Mouse (Mus musculus) cerebellum, postnatal 25 days (tissue): ENCODE measurements around the gene Sp7.

Experiments used
- DNase-seq, 2 experiments: peaks; one replicate each; pipeline ENCODE4 v3.0.0; 2021; ENCODE audit warnings: mixed read lengths in 2 of 2

Sp7 gene

GRCm38 (mm10) chr15:102386640-102387039 is 19.7 kb upstream of the Sp7 start:
- peak in 1 of 2 experiments; percentile 22 for DNase-seq

GRCm38 (mm10) chr15:102383671-102384070 is 16.7 kb upstream of the Sp7 start:
- DNase-seq, result no peak

DNA sequence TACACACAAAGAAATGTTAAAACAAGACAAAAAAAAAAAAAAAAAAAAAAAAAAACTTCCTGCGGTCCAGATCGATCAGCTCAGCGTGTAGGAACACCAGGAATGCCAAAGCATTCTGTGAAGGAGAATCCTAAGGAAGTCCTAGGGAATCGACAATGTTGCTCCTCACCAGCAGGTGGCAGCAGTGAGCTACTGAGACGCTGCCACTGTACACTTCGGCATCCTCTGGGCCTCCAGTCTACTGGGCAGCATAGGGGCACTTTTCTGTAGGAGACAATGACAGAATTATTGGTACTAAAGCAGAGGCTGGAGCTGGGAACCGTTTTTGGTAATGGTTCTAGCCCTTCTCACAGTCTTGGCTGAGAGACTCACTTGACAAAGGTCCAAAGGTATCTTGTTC is 14.6 kb upstream of the Sp7 start:
- DNase-seq, result peak; percentile 87 to 92

DNA sequence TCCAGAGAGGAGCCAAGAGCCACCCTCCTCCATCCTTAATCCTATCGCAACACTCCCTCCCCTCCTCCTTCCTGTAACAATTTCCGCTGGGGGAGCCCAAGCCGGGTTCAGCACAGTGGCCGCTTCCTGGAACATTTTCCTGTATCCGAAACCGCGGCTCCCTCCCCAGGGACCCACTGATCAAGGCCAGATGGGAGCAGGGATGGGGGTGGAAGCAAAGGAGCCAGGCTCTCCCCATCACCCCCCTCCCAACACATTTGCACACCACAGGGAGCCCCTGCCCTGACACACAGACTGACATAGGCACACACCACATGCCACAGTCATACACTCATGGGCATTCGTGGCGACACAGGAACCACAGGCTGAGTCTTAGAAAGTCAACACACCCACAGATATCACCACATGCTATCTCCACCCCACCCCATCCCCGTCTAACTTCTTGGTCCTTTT is 10.9 kb upstream of the Sp7 start:
- peak; percentile 16 to 21 for DNase-seq

- peak; percentile 41 to 69 for DNase-seq
These were observed 10.2 kb upstream of the Sp7 start for GRCm38 (mm10) chr15:102377163-102377543.

- peak; percentile 34 to 60 for DNase-seq
These were observed 9.6 kb upstream of the Sp7 start for GRCm38 (mm10) chr15:102376453-102377162.

DNA sequence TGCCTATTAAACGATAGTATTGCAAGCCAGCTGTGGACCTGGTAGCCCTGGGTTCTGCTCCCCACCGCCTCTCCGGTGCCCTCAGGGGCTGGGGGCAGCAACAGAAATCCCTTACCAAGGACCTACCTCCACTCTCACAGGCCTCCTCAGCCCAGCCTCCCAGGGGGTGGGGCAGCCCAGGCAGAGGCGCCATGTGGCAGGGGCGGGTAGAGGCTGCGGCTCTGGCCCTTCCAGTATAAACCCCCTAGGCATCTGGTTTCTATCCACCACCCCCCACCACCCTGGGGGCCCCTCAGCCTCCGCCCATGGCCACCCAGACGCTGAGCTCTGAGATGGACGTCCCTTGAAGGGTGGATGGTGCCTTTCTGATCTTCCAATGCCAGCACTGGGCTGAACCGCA is 3.7 kb upstream of the Sp7 start:
- no peak for DNase-seq

- no peak for DNase-seq
These were observed 3.0 kb upstream of the Sp7 start for GRCm38 (mm10) chr15:102369972-102370371.

DNA sequence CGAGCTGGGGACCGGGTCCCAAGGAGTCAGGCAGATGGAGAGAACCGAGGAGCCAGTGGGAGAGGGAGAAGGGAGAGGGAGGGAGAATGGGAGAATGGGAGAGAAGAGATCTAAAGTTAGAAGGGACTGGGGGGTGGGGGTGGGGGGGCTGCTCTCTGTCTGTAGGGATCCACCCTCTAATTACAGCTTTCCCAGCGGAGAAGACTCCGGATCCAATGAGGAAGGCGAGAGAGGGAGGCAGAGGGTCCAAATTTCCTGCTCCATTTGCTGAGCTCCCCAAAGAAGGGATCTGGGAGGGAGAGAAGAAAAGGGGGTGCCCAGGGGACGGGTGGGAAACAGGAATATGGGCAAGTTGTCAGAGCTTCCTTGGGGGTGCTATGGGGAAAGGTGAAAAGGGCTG is 744 bp downstream of the Sp7 start:
- no peak for DNase-seq

- no peak for DNase-seq
These were observed 2.3 kb downstream of the Sp7 start for GRCm38 (mm10) chr15:102364678-102365077.

DNA sequence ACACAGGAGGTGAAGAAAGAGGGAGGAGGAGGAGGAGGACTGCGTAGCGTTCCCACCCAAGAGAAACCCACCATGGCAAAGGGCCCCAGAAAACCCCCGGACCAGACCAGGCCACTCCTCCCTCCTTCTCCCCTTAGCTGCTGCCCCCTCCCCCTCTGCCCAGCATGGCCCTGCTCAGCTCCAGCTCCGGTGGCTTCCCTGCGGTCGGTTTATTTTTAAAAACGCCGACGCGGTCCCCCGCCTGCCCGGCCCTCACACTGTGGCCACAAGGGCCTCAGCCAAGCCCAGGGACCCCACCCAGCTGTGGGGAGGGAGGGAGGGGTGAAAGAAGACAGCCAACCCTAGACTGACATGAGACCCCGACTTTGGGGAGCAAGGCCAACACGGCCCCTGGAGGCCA is 4.3 kb downstream of the Sp7 start:
- DNase-seq, result no peak

DNA sequence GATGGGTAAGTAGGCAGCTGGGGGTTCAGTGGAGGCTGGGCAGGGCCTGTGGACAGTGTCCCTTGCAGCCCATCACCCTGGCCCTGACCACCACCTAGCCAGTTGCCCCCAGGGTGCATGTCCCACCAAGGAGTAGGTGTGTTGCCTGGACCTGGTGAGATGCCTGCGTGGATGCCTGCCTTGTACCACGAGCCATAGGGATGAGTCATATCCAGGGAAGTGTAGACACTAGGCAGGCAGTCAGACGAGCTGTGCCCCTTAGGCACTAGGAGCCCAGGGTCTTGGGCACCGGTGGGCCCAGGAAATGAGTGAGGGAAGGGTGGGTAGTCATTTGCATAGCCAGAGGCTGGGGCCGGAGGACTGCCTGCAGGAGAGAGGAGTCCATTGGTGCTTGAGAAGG is 8.1 kb downstream of the Sp7 start:
- no peak for DNase-seq

DNA sequence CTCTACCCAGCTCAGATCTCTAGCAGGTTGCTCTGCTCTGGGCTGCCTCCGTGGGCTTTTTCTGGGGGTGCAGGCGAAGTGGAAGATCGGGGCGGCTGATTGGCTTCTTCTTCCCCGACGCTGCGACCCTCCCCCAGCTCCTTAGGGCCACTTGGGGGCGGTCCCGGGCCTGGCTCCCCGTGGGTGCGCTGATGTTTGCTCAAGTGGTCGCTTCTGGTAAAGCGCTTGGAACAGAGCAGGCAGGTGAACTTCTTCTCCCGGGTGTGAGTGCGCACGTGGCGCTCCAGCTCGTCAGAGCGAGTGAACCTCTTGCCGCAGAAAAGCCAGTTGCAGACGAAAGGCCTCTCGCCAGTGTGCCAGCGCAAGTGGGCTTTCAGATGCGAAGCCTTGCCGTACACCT is 8.9 kb downstream of the Sp7 start:
- DNase-seq, result no peak

- no peak for DNase-seq
These were observed 10.3 kb downstream of the Sp7 start for GRCm38 (mm10) chr15:102356501-102357325.

DNA sequence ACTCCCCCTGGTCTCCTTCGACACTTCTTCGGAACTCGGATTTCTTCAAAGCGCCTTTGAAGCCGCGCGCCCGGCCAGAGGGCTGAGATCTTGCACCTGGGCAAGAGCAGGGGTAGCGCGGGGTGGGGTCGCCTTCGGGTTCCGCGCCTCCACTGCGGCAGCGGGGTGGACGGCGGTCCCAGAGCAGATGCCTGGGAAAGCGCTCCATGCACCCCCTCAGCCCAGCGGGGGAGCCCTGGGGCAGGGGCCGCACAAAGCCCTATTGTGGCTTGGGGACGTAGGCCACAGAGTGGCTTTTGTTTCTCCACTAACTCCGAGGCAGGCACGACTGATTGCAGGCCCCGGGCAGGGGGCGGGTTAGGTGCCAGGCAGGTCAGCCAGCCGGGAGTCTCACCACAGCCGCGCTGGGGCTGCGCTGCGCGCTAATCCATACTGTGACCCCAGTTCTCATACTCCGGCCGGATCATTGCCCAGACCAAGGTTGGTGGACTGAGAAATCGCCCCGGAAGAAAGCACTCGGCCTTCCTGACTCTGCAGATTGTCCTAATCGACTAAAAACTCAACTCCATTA is 11.0 kb downstream of the Sp7 start:
- peak; percentile 32 to 46 for DNase-seq

DNA sequence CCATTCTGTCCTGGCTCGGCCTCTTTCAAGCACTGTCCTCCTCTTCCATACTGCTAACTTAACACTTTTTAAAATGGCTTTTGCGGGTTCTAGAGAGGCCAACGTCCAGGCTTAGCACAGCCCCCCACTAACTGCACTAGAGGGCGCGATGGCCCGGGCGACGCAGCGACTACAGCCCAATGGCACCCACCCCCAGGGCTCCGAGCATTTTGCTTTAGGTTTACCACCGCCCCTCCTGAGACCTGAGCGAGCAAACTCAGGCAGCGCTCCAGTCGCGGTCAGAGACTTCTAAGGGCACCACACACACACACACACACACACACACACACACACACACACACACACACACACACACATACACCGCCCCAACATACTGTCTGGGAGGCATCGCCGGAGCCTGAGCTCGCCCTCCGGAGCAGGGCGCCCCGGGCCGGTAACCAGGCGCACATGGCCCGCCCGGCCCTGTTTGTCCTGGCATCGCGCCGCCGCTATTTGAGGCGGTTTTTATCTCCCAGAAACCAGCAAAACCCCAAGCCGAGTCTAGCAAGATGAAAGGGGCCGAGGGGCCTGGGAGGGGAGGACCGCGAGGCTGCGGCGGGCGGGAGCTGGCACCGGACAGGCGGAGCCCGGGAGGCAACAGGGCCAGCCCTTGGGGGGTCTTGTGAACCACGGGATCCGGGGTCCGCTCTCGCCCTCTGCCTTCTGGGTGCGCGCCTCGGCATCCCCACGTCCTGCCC is 11.7 kb downstream of the Sp7 start:
- peak; percentile 50 to 65 for DNase-seq

- DNase-seq, result no peak
These were observed 13.0 kb downstream of the Sp7 start for GRCm38 (mm10) chr15:102353986-102354385.

GRCm38 (mm10) chr15:102352177-102352576 is 14.8 kb downstream of the Sp7 start:
- DNase-seq, result no peak

GRCm38 (mm10) chr15:102350942-102351291 is 16.1 kb downstream of the Sp7 start:
- DNase-seq, result no peak

DNA sequence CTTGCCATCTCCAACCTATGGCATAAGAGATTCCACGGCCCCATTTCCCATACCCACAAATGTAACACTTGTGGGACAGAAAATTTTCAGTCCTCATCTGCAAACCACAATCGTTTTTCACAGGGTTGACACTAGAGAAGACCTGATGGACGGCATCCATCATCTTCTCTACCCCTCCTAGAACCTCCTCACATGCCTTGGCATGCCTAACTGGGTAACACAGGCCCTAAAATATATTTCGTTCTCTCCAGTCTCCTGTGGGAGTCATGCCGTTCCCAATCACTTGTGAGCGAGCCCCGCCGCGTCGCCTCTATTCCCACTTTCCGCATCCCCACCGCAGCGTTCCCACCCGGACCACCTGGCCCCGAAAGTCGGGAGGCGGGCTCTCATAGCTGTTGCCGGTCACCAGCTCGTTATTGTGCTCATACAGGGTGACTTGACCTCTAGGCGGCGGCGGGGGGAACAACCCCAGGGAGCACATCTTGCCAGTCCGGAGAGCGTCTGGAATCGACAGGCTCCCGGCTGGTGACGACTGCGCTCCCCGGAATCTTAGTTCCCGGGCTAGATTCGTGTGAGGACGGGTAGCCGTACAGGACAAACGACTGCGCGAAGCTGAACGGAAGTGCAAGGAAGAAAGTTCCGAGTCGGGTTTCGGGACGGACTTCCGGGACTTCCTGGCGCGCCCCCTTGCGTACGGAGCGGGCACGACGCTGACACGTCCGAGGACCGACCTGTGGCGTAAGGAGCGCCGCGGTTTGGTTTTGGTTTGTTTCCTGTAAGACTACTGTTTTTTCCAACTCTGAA is 16.6 kb downstream of the Sp7 start, which contains the start of gene Aaas:
Gene Aaas (minus strand): TSS at position 634 of the 804 bp plus-strand sequence.
- peak; percentile 97 to 98 for DNase-seq

DNA sequence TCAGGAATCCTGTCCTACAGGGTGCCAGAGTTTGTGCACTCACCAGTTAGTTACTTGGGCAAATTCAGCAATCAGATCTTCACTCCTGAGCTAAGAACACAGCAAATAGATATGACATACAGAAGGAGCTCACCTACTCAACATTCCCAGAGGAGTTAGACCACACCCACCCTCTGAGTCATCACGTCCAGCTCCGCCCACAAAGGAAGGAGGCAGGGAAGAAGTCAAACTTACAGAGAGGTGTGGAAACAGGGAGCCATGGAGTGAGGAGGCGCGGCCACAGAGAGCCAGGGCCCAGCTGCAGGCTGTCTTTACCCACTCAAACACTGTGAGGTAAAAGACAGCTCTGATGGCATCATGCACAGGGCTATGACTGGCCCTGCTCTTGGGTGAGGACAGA is 20.5 kb downstream of the Sp7 start:
- no peak for DNase-seq

GRCm38 (mm10) chr15:102344490-102344889 is 22.5 kb downstream of the Sp7 start:
- no peak for DNase-seq
